Mouse (Mus musculus) heart, adult 8-10 months (tissue): ENCODE data around the gene Atoh8. TPM values are rescaled to one million over a fixed set of nuclear protein-coding genes. Genes with fewer than 3 reads are reported as not detected.

Experiments
- DNase-seq: peaks from one replicate; pipeline ENCODE4 v3.0.0; 2022; ENCODE audit warnings: low spot score
- total RNA-seq, 4 experiments: library from RNA; stranded (reverse); gene quantifications; 2 replicates each; pipeline ENCODE4 v1.2.4; 2022

Gene Atoh8
- 10 to 100 TPM in 2 of 4 experiments, 1 to 10 TPM in 2; 9.6 to 10.9 (median 10.1) TPM for total RNA-seq

DNA sequence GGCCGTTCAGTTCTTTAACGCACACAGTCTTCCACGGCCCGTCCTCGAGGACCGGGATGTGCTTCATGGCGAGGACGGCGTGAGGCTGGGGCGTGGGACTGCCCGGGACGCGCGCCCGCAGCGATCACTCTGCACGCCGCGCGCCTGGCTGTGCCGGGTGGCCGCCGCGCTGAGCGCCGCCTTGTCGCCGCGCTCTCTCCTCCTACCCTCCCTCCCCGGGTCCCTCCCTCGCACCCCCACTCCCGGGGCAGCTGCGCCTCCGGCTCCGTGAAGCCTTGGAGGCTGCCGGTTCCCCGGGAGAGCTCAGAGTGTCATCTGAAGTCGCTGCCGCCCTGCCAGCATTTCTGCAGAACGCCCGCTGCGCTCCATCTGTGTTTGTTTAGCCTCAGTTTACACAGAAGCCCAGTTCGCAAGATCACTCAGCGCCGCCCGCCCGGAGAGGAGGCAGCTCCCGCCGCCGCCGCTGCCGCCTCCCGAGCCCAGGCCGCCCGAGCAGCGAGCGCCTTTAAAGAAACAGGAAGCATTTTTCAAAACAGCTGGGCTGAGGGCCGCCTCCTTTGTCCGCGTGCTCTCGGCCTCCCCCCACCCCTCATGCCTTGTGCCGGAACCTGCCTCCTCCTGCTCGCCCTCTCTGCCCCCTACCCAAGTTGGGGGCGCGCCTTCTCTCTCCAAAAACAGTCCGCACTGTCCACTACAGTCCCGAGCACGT is at the start of gene Atoh8:
Gene Atoh8 (minus strand): TSS at position 480 of the 709 bp plus-strand sequence.
- peak; percentile 50 for DNase-seq

DNA sequence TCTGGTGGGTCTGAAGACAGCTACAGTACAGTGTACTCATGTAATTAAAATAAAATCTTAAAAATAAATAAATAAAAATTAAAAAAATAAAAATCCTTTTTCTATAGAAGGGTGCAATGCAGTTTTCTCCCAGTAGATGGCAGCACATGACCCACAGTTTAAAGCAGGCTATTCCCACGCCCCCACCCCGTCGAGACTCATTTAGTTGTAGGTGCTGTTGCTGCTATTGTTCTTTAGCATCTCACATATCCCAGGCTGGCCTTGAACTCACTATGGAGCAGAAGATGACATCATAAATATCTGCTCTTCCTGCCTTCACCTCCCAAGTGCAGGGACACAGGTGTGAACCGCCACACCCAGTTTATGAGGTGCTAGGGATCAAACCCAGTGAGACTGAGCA is 48.5 kb upstream of the Atoh8 start:
- DNase-seq, result no peak

DNA sequence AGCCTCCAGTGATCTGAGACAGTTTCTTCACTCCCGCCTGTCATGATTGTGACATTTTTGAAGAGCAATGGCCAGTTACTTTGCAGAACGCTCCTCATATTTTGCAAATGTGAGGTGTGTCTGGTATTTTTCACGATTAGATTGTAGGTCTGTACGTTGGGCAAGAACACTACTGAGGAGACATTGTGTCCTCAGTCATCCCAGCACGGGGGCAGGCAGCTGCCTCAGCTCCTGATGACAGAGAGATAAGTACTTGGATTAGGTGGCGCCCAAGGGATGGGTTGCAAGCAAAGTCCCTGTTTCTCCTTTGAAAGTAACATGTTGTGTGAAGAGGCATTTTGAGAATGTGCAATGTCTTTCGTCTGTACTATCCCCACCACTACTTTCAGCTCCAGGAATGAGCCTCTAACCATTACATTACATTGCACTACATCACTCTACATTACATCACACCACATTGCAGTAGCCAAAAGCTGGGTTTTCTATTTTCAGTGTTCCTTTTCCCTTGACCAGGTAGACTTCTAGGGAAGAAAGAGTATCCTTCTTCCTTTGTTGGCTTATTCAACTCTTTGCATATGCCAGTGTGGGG is 45.1 kb upstream of the Atoh8 start:
- DNase-seq, result no peak

DNA sequence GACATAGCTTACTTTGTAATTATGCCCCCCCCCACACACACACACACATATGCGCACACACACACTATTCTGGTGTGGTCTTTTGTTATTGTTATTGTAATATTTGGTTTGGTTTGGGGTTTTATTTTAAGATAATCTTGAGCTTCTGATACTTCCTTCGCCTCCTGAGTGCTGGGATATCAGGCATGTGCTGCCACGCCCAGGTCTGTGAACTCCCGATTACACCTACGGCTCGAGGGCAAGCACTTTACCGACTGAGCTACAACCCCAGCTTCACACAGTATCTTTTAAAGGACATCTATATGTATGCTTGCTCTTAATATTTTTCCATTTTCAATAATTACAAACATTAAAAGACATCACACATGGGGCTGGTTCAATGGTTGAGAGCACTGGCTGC is 44.1 kb upstream of the Atoh8 start:
- no peak for DNase-seq

DNA sequence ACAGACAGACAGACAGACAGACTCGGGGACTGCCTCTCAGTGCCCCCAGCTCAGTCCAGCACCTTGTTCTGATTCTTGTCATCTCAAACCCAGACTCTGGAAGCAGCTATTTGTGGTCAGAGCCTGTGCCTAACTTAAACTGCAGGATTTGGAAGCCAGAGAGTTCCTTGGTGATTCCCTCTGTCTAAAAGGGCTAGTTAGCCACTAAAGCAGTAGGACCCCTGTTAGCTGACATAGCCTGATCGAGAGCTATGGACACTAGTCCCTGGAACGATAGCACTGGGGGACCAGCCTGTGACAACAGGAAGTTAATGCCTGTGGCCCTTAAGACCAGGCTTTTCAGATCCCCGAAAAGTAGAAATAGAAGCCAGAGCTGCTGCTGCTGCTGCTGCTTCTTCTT is 43.5 kb upstream of the Atoh8 start:
- DNase-seq, result no peak

DNA sequence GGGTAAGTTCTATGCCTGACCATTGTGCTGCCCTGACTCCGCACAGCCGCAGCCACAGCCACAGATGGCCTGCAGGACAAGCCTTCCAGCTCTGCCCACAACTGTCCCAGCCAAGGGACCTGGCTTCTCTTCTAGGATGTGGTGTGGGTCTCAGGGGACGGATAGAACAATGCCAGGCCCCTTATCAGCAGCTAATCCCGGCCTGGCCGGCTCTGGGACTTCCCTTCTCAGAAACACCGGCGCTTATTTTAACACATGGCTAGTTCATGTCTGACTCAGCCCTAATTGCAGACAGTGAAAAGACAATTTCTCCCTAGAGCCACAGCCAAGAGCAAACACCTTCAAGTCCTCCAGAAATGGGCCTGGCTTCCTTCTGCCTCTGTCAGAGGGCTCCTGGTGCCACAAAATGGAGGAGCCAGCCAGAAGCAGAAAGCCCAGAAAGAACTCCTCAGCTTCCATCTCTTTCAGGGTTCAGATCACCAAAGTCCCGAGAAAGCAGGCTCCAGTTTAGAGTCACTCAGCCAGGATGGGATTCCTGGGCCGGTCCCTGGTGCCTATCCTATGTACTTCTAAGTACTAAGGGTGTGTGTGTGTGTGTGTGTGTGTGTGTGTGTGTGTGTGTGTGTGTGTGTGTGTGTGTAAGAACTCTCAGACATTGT is 42.3 kb upstream of the Atoh8 start:
- DNase-seq, result peak; percentile 86

DNA sequence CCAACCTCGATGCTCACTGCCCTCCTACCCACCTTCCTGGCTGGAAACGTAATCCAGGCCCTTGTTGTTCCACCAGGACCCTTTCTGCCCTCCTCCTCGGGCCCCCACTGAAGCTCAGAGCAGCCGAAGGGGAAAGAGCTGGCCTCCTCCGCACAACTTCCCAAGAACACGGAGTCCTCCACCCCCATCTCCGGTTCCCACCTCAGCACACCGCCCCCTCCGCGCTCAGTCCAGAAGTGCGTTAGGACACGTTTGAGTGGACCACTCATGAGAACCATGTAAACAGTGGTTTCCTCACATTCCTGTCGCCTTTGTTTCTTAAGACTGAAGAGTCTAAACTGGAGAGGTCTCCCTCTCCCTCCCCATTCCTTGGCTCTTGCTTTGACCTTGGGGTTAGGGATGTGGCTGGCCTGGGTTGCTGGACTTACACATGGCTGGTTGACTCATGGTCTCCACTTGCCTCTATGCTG is 41.6 kb upstream of the Atoh8 start:
- peak; percentile 60 for DNase-seq

DNA sequence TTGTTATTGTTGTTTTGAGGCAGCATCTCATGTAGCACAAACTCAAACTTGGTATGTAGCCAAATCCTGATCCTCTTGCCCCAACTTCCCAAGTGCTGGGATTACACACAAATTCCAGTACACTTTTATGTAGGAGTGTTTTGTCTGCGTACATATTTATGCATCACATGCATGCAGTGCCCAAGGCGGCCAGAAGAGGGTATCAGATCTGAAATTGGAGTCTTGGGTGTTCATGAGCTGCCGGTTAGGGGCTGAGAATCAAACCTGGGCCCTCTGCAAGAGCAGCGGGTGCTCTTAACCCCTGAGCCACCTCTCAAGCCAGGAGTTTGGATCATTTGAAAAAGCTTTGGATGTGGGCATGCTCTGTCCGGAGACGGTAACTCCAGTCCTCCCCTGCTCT is 40.8 kb upstream of the Atoh8 start:
- DNase-seq, result no peak

DNA sequence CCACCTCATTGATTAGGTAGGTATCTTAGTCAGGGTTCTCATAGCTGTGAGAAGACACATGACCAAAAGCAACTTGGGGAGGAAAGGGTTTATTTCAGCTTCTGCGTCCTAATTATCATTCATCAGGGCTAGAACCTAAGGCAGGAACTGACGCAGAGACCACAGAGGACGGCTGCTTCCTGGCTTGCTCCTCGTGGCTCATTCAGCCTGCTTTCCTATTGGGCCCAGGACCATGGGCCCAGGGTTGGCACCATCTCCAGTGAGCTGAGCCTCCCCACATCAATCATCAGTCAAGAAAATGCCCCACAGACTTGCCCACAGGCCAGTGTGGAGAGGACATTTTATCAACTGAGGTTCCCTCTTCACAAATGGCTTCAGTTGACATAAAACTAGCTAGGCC is 40.1 kb upstream of the Atoh8 start:
- no peak for DNase-seq

DNA sequence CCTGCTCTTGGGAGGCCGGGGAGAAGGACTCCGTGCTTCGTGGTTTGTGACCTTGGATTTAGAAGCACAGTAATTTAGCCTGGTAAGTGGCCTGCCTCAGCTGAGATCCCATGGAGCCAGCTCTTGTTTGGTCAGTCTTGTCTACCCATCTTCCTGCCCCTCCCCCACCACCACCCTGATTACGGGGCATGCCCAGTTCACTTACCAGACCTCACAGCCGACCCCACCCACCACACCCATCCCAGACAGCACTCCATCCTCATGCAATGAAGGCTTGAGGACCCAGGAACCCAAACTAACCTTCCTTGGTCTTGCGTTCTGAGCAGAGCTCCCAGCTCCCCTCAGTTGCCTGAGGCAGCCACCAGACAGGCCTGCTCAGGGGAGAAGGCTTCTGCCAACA is 37.8 kb upstream of the Atoh8 start:
- DNase-seq, result no peak

DNA sequence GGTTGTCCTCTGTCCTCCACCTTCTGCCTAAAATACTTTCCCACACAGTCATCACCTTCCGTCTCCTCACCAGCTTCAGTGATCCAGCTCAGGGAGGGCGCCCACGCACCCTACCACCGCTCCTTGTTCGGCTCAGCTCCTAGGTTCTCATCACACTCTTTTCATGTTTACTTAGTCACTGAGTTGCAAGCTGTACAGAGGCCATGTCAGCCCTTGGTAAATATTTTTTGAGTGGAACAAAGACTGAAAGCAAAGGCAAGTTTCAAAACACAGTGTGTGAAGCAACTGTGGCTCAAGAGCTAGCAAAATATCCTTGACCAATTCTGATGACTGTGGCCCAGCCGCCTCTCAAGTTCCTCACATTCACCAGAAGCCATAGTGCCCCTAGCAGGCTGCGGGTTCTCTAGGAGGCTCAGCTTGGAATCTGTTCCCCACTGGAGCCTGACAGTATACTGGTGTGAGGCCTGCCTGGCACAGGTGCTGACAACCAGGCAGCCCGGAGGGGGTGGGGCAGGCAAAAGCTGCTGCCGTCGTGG is 36.9 kb upstream of the Atoh8 start:
- DNase-seq, result no peak

DNA sequence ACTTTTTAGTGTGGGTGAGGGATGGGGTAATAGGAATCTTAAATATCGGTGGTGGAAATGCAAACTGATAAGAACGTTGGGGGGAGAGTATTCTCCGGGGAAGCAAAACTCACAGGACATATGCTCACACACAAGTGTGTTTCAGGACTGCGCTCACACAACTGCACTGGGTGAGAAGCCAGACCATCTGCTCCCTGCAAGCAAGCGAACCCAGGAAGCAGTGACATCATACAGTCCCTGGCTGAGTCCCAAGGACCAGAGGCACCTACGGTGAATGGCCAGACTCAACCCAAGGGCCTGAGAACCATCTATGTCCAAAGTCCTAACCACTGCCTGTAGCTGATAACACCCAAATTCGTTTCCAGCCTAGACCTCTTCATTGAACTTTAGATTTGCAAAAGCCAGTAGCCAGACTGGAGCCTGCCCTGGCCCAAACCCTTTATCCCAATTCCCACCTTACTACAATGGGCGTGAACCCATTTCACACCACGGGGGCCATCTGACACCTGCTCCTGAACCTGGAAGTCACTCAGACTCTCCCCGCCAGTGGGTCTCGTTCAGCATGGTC is 35.7 kb upstream of the Atoh8 start:
- no peak for DNase-seq

DNA sequence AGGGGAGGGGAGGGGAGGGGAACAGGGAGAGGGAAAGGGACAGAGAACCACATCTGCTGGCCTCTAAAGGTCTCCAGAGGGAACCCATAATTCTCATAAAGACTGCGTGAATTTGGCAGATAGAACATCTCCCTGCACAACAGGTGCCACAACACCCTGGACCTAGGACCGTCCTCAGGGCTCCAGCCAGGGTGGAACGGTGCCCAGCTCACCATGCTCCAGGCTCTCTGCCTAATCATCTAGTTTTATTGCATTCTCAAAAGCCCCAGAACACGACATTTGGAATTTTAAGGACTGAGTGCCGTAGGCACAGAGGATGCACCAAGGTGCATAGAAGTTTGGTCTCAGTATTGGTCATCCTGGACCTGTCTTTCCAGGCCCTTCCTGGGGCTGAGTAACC is 34.9 kb upstream of the Atoh8 start:
- no peak for DNase-seq

DNA sequence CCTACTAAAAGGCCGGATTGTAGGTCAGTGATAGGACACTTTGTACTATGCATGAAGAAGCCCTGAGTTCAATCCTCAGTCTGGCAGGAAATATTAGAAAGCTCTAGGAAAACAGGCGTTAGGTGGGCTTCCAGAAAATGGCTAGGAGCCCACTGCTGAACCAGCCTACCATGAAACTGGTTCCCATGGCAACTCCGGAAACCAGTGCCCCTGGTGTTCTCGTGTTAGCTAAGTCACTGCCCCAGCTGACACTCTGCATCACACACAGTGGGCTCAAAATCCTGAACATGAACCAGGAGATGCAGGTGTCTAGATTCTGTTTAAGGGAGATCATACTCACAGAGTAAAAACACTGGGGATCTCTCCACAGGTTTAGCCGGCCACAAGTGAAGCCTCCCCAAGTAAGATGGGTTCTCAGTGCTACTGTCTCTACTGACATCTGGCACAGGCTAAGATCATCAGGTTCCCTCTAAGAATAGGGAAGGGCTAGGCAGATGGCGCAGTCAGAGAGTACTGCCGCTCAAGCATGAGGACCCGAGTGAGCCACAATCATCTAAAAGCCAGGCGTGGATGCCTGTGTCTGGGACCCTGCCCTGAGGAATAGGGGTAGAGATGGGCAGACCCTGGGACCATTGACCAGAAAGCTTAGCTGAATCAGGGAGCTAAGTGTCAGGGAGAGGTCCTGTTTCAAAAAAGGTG is 32.9 kb upstream of the Atoh8 start:
- DNase-seq, result no peak

DNA sequence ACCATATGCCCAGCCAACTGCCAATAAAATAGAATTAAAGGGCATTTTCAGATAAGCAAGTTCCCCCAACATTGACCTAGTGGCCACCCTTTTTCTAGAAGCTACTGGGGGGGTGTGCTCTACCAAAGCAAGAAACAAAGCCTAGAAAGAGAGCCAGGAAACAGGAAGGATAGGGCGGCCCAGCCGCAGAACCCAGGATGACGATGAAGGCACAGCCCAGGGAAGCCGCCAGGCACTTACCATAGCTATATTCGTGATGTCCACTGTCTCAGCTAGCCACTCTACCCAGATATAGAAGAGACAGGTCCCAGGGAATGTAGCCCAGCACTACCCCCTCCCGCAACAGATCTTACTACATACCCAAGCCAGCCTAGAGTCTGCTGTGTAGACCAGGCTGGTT is 30.3 kb upstream of the Atoh8 start:
- DNase-seq, result peak; percentile 54

DNA sequence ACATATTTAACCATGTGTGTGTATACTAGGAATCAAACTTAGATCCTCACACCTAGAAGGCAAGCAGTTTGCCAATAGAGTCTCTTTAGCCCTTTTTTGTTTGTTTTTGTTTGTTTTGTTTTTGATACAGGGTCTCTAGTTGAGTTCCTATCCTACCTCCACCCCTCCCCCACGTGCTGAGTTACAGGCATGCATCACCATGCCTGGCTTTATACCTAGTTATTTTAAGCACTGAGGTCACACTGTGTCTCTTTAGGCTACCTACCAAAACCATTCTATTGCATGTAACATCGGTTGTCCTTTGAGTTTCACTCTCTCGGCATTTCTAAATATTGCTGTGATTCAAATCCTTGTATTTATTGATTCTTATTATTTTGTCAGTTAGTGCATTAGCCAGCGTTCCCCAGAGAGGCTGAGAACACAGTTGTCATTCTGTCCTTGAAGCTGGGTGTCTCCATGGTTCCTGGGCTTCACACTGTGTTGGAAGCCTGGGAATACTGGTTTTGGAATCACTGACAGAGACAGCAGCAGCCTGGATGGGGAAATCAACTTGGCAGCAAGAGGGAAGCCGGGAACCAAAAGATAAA is 28.4 kb upstream of the Atoh8 start:
- no peak for DNase-seq

DNA sequence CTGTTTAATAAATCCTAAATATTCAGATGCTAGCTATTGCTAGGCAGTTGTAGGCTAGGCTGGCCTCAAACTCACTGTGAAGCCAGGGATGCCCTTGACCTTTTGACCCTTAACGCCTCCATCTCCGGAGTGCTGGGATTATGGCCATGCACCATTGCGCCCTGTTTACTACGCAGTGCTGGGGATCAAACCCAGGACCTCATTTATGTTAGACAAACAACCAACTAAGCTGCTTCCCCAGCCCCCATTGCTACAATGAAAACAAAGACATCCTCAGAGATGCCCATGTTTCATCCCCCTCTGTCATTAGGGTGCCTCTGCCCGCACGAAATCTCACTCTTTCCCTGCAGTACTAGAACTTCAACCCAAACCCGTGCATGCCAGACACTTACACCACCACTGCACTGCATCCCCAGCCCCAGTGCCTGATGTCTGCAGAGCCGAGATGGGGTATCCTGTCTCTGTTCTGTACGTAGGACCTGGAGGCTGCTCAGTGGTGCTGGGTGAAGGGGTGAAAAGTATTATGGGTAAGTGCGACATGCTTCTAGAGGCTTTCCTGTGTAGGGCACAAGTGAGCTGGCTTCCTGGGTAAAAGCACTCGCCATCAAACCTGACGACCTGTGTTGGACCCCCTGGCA is 26.4 kb upstream of the Atoh8 start:
- no peak for DNase-seq

DNA sequence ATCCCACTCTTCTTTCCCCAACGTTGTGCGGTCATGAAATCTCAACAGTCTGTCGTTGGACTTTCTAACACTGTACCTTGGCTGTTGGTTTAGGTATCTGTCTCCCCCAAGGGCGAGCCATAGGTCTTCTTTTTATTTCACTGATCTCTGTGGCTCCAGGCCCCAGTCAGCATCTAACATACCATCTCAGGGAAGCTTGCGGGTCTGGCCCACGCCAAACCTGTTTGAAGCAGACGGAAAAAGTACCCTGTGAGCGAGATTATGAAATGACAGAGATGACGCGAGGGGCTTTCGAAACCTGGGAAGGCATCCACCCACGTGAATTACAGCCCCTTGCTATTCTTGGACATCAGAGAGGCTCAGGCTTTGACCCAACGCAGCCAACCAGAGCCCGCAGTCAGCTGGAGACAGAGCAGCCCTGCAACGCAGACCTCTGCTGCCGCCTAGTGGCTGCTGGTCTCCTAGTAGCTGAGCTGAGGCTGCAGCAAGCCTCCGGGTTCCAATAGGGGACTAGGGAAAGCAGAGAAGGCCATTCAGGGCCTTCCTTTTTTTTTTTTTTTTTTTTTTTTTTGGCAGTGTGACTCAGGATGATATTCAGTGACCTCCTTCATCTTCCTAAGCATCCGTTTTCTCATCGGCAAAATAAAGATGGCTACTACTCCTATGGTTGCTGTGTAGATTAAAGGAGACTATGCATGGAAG is 25.8 kb upstream of the Atoh8 start:
- peak; percentile 86 for DNase-seq

DNA sequence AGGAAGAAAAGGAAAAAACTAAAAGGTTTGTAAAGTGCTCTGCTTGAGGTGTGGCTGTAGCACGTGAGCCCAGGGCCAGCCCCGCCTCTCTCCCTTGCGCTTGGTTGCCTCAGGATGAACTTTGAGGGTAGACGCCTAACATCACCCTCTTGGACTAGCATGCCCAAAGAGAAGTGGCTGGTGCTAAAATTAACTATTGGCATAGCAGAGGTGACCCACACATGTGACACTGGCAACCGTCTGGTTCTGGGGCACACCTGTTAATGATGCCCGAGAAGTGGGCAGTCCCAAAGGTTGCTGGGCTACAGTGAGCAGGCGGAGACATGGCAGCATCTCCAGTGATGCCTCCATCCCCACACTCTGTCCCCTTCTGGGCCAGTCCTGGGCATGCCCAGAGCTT is 24.1 kb upstream of the Atoh8 start:
- peak; percentile 70 for DNase-seq

DNA sequence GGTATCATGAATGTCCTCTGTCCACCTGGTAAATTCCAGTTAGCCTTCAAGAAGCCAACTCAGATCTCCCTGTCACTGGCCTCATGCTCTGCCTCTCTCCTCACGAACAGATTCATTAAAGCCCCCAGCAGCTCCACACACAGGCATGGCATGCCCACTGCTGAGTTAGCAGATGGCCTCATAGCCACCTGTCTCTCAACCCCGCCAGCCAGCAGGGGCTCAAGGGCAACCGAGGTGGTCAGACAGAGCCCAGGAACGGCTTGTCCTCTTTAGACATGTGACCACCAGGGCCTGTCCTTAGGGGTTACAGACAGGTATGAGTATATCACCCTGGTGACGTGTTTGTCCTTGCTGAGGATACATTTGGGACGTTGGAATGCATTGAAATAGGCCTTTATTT is 19.9 kb upstream of the Atoh8 start:
- DNase-seq, result no peak
